Mouse (Mus musculus) retina, postnatal 1 day (tissue): ENCODE results near the gene Taar9.
"Not testable (repeated sequence)": the region's sequence is repeated elsewhere in the genome, so short reads cannot be mapped to it uniquely, and the experiment has no call there.

Experiments
- DNase-seq: peaks from one replicate; pipeline ENCODE4 v3.0.0-alpha.2; 2012

The Taar9 gene

DNA sequence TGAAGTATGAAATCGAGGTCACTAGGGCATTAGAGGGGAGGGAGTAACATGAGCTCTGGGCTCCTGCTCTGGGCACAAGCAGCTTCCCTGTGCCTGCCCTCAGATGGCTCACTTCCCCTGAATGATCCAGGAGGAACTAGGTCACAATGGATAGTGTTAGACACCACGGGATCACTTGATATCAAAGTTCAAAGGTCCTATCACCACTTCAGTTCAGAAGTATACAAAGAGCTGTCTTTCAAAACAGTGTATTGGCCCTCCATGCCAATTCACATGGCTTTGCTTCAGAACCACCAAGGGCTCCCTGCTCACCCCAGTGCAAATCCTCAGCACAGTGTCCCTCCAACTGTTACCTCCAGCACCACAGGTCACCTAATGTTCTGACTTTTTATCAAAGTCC lies 34.6 kb downstream of the Taar9 start:
- DNase-seq: not testable (repeated sequence)

- DNase-seq: no peak
Measured at GRCm38 (mm10) chr10:24058986-24059385, 50.3 kb downstream of the Taar9 start.
